Mouse (Mus musculus) retina, postnatal 1 day (tissue): Measurements from ENCODE around the gene Rgs12.

Source experiments
- DNase-seq: peaks from one replicate; pipeline ENCODE4 v3.0.0-alpha.2; 2012

Gene Rgs12

GRCm38 (mm10) chr5:34948861-34949760 is at the start of gene Rgs12:
Gene Rgs12, plus strand, starts transcription at chr5:34949445.
- DNase-seq: peak; percentile 93

- DNase-seq: no peak
Measured at GRCm38 (mm10) chr5:34899787-34900469, 49.3 kb upstream of the Rgs12 start.

DNA sequence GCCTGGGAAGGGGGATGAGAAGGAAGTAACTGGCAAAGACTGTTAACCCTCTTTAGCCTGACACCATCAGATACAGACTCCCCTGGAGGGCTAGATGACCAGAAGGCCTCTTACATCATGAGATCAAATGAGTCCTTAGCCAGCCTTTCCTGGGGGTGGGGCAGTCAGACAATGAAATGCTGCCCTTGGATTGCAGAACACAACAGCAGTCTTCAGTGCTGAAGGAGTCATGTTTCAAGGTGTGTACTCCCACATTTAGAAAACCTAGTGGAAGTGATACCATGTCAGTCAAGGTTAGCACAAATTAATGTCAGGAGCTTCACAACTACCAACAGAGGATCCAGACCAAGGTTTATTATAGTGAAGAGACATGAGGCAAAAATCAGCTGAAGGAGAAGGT is 46.9 kb upstream of the Rgs12 start:
- DNase-seq: no peak

- no peak for DNase-seq
Measured at GRCm38 (mm10) chr5:34902811-34903385, 46.3 kb upstream of the Rgs12 start.

DNA sequence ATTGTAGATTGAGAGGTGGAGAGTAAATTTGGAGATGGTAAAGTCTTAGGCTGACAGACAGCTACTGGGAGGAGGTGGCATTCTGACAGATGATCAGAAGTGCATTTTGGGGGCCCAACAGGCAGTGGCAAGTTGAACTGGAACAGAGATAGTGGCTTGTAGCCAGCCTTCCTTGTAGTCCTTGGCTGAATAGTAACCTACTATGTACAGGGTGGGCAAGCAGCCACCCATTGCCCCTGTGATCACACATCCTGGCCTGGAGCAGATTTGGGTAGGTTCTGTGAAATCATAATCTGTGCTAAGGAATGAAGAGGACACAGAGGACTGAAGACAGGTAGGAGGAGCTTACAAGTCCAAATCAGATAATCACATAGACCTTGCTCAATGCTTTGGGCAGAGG is 44.8 kb upstream of the Rgs12 start:
- DNase-seq: no peak

DNA sequence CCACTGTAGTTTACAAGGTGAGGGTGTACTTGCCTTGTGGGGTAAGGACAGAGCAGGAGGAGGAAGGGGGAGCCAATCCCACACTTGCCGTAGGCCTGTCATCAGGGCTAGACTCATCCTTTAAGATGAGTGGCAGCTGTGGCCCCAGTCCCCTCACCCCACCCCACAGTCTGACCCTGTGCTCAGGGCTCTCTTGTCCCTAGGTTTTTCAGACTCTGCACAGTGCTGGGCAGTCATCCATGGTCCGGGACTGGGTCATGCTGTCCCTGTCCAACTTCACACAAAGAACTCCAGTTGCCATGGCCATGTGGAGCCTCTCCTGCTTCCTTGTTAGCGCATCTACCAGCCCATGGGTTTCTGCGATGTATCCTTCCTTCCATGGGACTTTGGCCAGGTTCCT is 42.0 kb upstream of the Rgs12 start:
- DNase-seq: no peak

DNA sequence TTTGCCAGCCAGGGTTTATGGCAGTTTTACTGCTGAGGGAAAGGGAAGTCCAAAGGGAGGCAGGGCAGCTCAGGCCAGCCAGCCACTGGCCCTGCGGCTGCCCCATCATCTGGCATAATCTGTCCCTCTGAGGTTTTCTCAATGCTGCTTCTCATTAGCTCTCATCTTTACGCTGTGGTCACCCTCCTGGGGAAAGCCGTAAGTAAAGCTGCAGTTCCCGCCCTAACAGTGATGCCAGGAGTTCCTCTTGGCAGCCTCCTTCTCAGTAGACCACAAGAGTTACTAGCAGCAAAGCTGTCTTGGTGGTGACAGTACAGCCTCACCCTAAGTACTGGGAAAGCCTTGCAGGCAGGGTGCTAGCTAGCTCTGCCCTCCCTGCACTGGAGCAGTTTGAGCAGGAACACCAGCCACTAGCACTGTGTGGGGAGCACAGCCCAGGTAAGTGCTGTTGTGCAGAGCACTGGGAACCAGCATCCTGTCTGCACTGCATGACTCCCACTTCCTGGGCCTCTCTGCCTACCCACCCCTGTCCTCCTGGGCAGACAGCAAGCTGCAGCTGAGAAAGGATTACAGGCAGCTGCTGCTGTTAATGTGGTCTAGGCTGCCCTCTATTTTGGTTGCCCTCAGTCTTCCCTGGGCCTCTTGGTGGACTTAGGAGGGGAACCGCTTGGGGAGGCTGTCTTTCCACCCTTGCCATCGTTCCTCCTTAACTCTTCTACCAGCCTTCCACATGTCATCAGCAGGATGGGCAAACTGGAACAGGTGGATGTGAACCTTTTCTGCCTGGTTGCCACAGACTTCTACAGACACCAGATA is 41.1 kb upstream of the Rgs12 start, which contains the start of gene Msantd1:
TSS of gene Msantd1 (plus strand) at position 103 of the 816 bp plus-strand sequence.
- no peak for DNase-seq

DNA sequence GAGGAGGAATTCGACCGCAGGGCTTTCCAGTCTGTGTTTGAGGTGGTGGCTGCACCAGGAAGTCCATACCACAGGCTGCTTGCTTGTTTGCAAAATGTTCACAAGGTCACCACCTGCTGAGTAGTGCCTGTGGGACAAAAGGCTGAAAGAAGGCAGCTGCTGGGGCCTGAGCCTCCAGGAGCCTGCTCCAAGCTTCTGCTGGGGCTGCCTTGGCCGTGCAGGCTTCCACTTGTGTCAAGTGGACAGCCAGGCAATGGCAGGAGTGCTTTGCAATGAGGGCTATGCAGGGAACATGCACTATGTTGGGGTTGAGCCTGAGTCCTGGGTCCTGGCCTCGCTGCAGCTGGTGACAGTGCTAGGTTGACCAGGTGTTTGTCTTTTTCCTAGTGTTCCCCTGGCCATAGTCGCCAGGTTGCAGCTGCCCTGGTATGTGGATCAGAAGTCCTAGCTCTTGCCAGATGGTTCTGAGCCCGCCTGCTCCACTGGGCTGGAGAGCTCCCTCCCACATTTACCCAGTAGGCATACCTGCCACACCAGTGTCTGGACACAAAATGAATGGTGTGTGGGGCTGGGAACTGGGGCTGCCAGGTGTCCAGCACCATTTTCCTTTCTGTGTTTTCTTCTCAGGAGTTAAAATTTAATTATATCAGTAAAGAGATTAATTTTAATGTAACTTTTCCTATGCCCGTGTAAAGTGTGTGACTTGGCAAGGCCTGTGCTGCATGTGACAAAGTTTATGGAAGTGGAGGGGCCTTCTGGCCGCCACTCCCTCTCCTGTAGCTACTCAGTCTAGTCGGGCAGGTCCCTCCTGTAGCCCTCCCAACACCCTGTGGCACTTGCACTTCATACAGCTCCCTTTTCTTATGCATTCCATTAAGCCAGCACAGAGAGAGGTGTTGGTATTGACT is 40.3 kb upstream of the Rgs12 start:
- no peak for DNase-seq

- DNase-seq: no peak
Measured at GRCm38 (mm10) chr5:34909634-34910503, 39.4 kb upstream of the Rgs12 start.

- DNase-seq: no peak
Measured at GRCm38 (mm10) chr5:34910504-34910815, 38.8 kb upstream of the Rgs12 start.

- DNase-seq: peak; percentile 72
Measured at GRCm38 (mm10) chr5:34915801-34916200, 33.4 kb upstream of the Rgs12 start.

- DNase-seq: peak; percentile 68
Measured at GRCm38 (mm10) chr5:34917234-34917655, 32.0 kb upstream of the Rgs12 start.

- no peak for DNase-seq
Measured at GRCm38 (mm10) chr5:34918785-34919184, 30.5 kb upstream of the Rgs12 start.

DNA sequence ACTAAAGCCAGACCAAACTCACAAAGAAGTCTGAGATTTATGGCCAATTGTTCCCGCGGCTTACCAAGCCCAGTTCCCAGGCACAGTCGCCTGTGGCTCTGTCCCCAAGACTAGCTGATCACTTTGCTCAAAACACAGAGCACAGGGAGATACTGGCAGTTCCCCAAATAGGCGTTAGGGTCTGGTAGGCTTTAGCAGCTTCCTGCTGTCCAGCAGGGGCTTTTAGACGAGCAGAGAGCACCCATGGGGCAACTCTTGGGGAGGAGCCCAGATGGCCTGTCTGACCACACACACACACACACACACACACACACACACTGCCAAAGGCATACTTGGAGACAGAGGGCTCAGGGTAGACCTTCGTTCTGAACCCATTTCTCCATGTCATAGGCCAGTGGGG is 26.7 kb upstream of the Rgs12 start:
- DNase-seq: no peak

DNA sequence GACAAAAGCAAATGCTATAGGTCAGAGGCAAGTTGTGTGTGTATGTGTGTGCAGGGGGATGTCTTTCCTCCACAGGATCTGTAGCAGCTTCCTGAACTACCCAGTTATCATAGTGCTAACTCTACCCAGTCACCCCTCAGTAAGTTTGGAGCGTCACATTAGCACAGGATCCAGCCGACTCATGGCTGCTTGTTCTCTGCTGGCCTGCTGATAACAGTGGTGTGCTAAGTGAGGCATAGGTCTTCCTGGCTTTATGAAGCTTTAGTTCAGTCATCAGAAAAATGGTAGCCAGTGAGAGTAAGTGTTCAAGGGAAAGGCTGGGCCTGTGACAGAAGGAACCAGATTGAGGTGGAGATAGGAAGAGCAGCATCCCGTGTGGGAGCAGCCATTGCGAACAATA is 25.3 kb upstream of the Rgs12 start:
- no peak for DNase-seq

- no peak for DNase-seq
Measured at GRCm38 (mm10) chr5:34924519-34924918, 24.7 kb upstream of the Rgs12 start.

- DNase-seq: no peak
Measured at GRCm38 (mm10) chr5:34927648-34928047, 21.6 kb upstream of the Rgs12 start.

DNA sequence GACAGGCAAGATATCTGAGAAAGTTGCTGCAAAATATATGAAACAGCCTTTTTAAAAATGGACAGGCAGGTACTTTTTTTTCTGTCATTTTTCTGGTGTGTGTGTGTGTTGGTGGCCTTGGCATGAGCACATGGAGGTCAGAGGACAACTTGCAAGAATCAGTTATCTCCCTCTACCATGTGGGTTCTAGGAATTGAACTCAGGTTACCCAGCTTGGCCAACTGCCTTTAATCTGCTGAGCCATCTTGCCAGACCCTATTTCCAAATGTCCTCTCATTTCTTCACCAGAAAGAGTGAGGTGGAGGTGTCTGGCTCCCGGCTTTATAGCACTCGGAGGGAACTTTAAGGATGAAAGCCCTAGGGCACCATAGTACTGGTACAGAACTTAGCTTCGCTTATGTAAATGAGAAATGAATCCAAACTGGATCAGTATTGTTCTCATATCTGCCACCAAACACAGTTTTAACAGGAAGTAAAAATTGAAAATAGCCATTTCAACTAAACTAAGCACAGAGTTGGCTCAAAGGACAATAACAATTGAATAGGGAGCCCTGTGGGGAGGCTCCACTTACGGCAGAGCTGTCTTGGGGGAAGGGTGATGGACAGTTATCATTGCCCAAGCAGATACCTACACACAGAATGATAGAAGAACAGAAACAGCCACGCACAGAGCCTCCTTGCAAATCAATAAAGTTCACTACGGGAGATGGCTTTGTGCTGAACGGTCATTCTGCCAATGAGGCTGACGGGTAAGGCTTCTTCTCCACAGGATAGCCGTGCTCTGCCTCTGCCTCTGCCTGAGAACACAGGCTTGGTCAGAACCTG is 18.9 kb upstream of the Rgs12 start:
- DNase-seq: no peak

- DNase-seq: no peak
Measured at GRCm38 (mm10) chr5:34931091-34931490, 18.2 kb upstream of the Rgs12 start.
